Mouse (Mus musculus): ENCODE data around the gene Nprl3. TPM values are rescaled to one million over a fixed set of nuclear protein-coding genes. Genes with fewer than 3 reads are reported as not detected.

Gene Nprl3
- polyA plus RNA-seq (2015; fragmentation: Nextera tagmentation; extraction: Ambion mirVana): 50.2 and 50.8 TPM in 2 replicates

- peak; percentile 99 for ATAC-seq (ENCODE audit: low FRiP score, low TSS enrichment)
- peak within 1 kb of the TSS; percentile 94 for H3K9ac ChIP-seq (replicated peaks; ENCODE audit: low read length)
- H3K9me3 ChIP-seq (ENCODE audit: low read length): no peaks in the 10 kb centered on the region
- peaks cover 15% of the 10 kb centered on the region for H3K4me1 ChIP-seq (ENCODE audit: insufficient read depth, low read length)
- peak within 1 kb of the TSS; percentile 96 for H3K27ac ChIP-seq (ENCODE audit: low read length)
- under 1% methylated on average over 54 of the region's 54 CpGs for WGBS
- peak within 1 kb of the TSS; percentile 72 for H3K4me2 ChIP-seq (replicated peaks; ENCODE audit: low read depth, low read length)
- no peaks in the 10 kb centered on the region for H3K36me3 ChIP-seq (ENCODE audit: insufficient read depth, low read length)
- H3K27me3 ChIP-seq (ENCODE audit: insufficient read depth, low read length): peaks cover 3% of the 10 kb centered on the region; the same call in 1 of the 2 replicates
- peak within 1 kb of the TSS; percentile 87 for H3K4me3 ChIP-seq (ENCODE audit: low read length)
These were observed at the start of gene Nprl3 for GRCm38 (mm10) chr11:32267188-32267884. Gene Nprl3, minus strand, starts transcription at chr11:32267707.

GRCm38 (mm10) chr11:32316009-32316408, 48.5 kb upstream of the Nprl3 start:
- no peaks in the 10 kb centered on the region for H3K27me3 ChIP-seq (ENCODE audit: insufficient read depth, low read length)
- H3K4me2 ChIP-seq (replicated peaks; ENCODE audit: low read depth, low read length): no peak overlapping the region
- no peaks in the 10 kb centered on the region for H3K4me1 ChIP-seq (ENCODE audit: insufficient read depth, low read length)
- no peaks in the 10 kb centered on the region for H3K36me3 ChIP-seq (ENCODE audit: insufficient read depth, low read length)
- 85% methylated on average over 3 of the region's 3 CpGs for WGBS
- ATAC-seq (ENCODE audit: low FRiP score, low TSS enrichment): no peak
- H3K9me3 ChIP-seq (ENCODE audit: low read length): no peaks in the 10 kb centered on the region
- no peak overlapping the region for H3K4me3 ChIP-seq (ENCODE audit: low read length)
- no peak overlapping the region for H3K9ac ChIP-seq (replicated peaks; ENCODE audit: low read length)
- no peak overlapping the region for H3K27ac ChIP-seq (ENCODE audit: low read length)

- Histone ChIP-seq H3K27ac (ENCODE audit: low read length) (no peak overlapping the region), H3K4me3 (ENCODE audit: low read length) (no peak overlapping the region), H3K36me3 (ENCODE audit: insufficient read depth, low read length) (no peaks in the 10 kb centered on the region), H3K4me1 (ENCODE audit: insufficient read depth, low read length) (peaks cover 11% of the 10 kb centered on the region), H3K9me3 (ENCODE audit: low read length) (no peaks in the 10 kb centered on the region), H3K9ac (replicated peaks; ENCODE audit: low read length) (no peak overlapping the region), H3K4me2 (replicated peaks; ENCODE audit: low read depth, low read length) (no peak overlapping the region), H3K27me3 (ENCODE audit: insufficient read depth, low read length) (no peaks in the 10 kb centered on the region)
- peak; percentile 31; the same call in 1 of the 2 replicates for ATAC-seq (ENCODE audit: low FRiP score, low TSS enrichment)
- 74% methylated on average over 3 of the region's 3 CpGs for WGBS
These were observed 42.4 kb upstream of the Nprl3 start for GRCm38 (mm10) chr11:32309928-32310327.

- H3K4me3 ChIP-seq (ENCODE audit: low read length): no peak overlapping the region
- 32% methylated on average over 4 of the region's 4 CpGs for WGBS
- no peak overlapping the region for H3K9ac ChIP-seq (replicated peaks; ENCODE audit: low read length)
- H3K4me1 ChIP-seq (ENCODE audit: insufficient read depth, low read length): peaks cover 11% of the 10 kb centered on the region
- H3K9me3 ChIP-seq (ENCODE audit: low read length): no peaks in the 10 kb centered on the region
- H3K27me3 ChIP-seq (ENCODE audit: insufficient read depth, low read length): no peaks in the 10 kb centered on the region
- ATAC-seq (ENCODE audit: low FRiP score, low TSS enrichment): peak; percentile 65
- no peaks in the 10 kb centered on the region for H3K36me3 ChIP-seq (ENCODE audit: insufficient read depth, low read length)
- no peak overlapping the region for H3K4me2 ChIP-seq (replicated peaks; ENCODE audit: low read depth, low read length)
- no peak overlapping the region for H3K27ac ChIP-seq (ENCODE audit: low read length)
These were observed 41.9 kb upstream of the Nprl3 start for GRCm38 (mm10) chr11:32309446-32309845.

GRCm38 (mm10) chr11:32307006-32307405, 39.5 kb upstream of the Nprl3 start:
- peaks cover 11% of the 10 kb centered on the region for H3K4me1 ChIP-seq (ENCODE audit: insufficient read depth, low read length)
- no peak overlapping the region for H3K4me2 ChIP-seq (replicated peaks; ENCODE audit: low read depth, low read length)
- H3K27me3 ChIP-seq (ENCODE audit: insufficient read depth, low read length): peaks cover 6% of the 10 kb centered on the region
- H3K9me3 ChIP-seq (ENCODE audit: low read length): no peaks in the 10 kb centered on the region
- H3K36me3 ChIP-seq (ENCODE audit: insufficient read depth, low read length): no peaks in the 10 kb centered on the region
- no peak for ATAC-seq (ENCODE audit: low FRiP score, low TSS enrichment)
- no peak overlapping the region for H3K4me3 ChIP-seq (ENCODE audit: low read length)
- WGBS: 78% methylated on average over 1 of the region's 1 CpGs
- no peak overlapping the region for H3K9ac ChIP-seq (replicated peaks; ENCODE audit: low read length)
- no peak overlapping the region for H3K27ac ChIP-seq (ENCODE audit: low read length)

- Histone ChIP-seq H3K27ac (ENCODE audit: low read length) (no peak overlapping the region), H3K4me3 (ENCODE audit: low read length) (no peak overlapping the region), H3K27me3 (ENCODE audit: insufficient read depth, low read length) (peaks cover 17% of the 10 kb centered on the region), H3K9me3 (ENCODE audit: low read length) (no peaks in the 10 kb centered on the region), H3K4me1 (ENCODE audit: insufficient read depth, low read length) (peaks cover 4% of the 10 kb centered on the region), H3K9ac (replicated peaks; ENCODE audit: low read length) (no peak overlapping the region), H3K36me3 (ENCODE audit: insufficient read depth, low read length) (no peaks in the 10 kb centered on the region), H3K4me2 (replicated peaks; ENCODE audit: low read depth, low read length) (no peak overlapping the region)
- ATAC-seq (ENCODE audit: low FRiP score, low TSS enrichment): no peak
- 91% methylated on average over 1 of the region's 1 CpGs for WGBS
These were observed 35.9 kb upstream of the Nprl3 start for GRCm38 (mm10) chr11:32303455-32303854.

GRCm38 (mm10) chr11:32302824-32303419, 35.4 kb upstream of the Nprl3 start:
- Histone ChIP-seq H3K9me3 (ENCODE audit: low read length) (no peaks in the 10 kb centered on the region), H3K4me3 (ENCODE audit: low read length) (no peak overlapping the region), H3K9ac (replicated peaks; ENCODE audit: low read length) (no peak overlapping the region), H3K4me2 (replicated peaks; ENCODE audit: low read depth, low read length) (no peak overlapping the region), H3K27ac (ENCODE audit: low read length) (no peak overlapping the region), H3K36me3 (ENCODE audit: insufficient read depth, low read length) (no peaks in the 10 kb centered on the region), H3K27me3 (ENCODE audit: insufficient read depth, low read length) (peaks cover 20% of the 10 kb centered on the region), H3K4me1 (ENCODE audit: insufficient read depth, low read length) (peaks cover 3% of the 10 kb centered on the region)
- ATAC-seq (ENCODE audit: low FRiP score, low TSS enrichment): no peak
- WGBS: 39% methylated on average over 2 of the region's 2 CpGs

GRCm38 (mm10) chr11:32301506-32301905, 34.0 kb upstream of the Nprl3 start:
- Histone ChIP-seq H3K27ac (ENCODE audit: low read length) (no peak overlapping the region), H3K4me3 (ENCODE audit: low read length) (no peak overlapping the region), H3K9me3 (ENCODE audit: low read length) (no peaks in the 10 kb centered on the region), H3K4me2 (replicated peaks; ENCODE audit: low read depth, low read length) (no peak overlapping the region), H3K9ac (replicated peaks; ENCODE audit: low read length) (no peak overlapping the region), H3K27me3 (ENCODE audit: insufficient read depth, low read length) (peaks cover 20% of the 10 kb centered on the region), H3K36me3 (ENCODE audit: insufficient read depth, low read length) (no peaks in the 10 kb centered on the region), H3K4me1 (ENCODE audit: insufficient read depth, low read length) (no peaks in the 10 kb centered on the region)
- ATAC-seq (ENCODE audit: low FRiP score, low TSS enrichment): no peak
- WGBS: 74% methylated on average over 1 of the region's 1 CpGs

GRCm38 (mm10) chr11:32300279-32301267, 33.1 kb upstream of the Nprl3 start:
- Histone ChIP-seq H3K4me1 (ENCODE audit: insufficient read depth, low read length) (no peaks in the 10 kb centered on the region), H3K27ac (ENCODE audit: low read length) (no peak overlapping the region), H3K4me2 (replicated peaks; ENCODE audit: low read depth, low read length) (peak overlapping the region; percentile 47), H3K9ac (replicated peaks; ENCODE audit: low read length) (no peak overlapping the region), H3K36me3 (ENCODE audit: insufficient read depth, low read length) (no peaks in the 10 kb centered on the region), H3K27me3 (ENCODE audit: insufficient read depth, low read length) (peaks cover 20% of the 10 kb centered on the region), H3K9me3 (ENCODE audit: low read length) (no peaks in the 10 kb centered on the region), H3K4me3 (ENCODE audit: low read length) (peak overlapping the region; percentile 23; the same call in 1 of the 2 replicates)
- 53% methylated on average over 14 of the region's 17 CpGs for WGBS
- 0 out of 2 replicates have a peak, but pooled peaks have one; percentile 9 for ATAC-seq (ENCODE audit: low FRiP score, low TSS enrichment)
